Mouse (Mus musculus) cerebellum, adult 11 months (tissue): ENCODE data around the gene Slc5a3.
A peak's percentile ranks its signal among the peaks of the same experiment; 100 is the strongest.

Experiments used
- DNase-seq: peaks from one replicate; pipeline ENCODE4 v3.0.0; 2022

Slc5a3 gene

DNA sequence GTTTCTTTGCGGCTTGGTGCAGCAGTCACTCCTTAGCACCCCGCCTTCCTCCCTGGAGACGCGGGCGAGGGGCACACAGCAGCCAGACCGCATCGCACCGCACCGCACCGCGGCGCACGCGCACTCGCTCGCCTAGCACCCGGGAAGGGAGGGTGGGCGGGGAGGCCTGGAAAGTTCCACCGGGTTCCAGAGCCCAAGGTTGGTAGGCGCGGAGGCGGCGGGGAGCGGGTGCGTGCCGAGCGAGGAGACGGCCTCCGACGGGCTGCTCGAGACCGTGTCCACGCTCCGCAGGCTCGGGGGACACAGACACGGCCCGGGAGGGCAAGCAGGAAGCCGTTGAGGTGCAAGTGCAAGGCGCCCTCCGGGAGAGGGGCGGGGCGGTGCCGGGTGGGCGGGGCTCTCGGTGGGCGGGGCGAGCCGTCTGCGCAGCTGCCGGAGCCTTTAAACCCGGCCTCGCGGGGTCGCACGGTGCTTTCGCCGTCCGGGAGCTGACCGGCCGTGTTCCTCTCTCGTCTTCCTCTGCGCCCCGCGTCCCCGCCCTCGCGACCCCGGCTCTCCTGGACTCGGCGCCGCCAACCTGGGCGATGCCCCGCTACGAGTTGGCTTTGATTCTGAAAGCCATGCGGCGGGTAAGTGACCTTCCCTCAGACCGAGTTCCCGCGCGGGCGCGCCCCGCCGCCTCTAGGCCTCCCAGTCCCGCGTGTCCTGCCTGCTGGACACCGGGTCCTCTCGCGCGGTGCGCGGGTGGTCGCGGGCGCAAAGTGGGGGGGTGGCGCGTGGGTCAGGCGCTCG lies at the start of gene Slc5a3, which contains the start of the genes Mrps6 and Gm49711:
Slc5a3 (plus strand) TSS at position 471 of the 792 bp plus-strand sequence.
Mrps6 (plus strand) TSS at position 419 of the 792 bp plus-strand sequence.
Gm49711 (plus strand) TSS at position 465 of the 792 bp plus-strand sequence.
- peak; percentile 86 for DNase-seq

DNA sequence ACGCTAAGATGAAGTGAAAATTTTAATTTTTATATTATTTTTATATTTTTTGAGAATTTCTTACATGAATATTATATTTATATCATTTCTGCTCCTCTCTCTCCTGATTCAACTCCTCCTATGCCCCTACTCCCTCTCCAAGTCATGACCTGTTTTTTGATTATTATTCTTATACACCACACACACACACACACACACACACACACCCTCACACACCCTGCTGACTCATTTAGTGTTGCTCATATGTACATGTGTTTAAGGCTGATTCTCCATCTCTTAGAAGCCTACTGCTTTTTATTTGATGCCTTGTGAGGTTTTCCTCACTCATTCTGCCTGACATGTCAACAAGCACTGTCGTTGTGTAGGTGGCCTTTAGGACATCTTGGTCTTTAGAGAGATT lies 48.5 kb upstream of the Slc5a3 start:
- no peak for DNase-seq

DNA sequence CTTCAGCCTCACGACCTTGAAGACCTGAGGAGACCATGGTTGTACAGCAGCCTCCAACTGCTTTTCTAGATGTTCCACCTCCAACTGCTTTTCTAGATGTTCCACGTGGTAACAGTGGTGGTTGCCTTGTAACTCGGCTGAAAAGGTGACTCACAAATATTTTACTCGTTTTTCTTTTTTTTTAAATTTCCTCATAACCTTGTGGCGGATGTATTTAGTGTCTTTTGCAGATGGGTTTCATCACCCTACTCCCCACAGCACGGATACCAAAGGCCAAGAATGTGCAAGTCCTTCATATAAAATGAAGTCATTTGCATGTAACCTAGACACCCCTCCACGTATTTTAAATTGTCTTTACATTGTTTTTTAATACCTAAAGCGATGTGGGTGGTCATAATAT lies 41.3 kb upstream of the Slc5a3 start:
- no peak for DNase-seq

DNA sequence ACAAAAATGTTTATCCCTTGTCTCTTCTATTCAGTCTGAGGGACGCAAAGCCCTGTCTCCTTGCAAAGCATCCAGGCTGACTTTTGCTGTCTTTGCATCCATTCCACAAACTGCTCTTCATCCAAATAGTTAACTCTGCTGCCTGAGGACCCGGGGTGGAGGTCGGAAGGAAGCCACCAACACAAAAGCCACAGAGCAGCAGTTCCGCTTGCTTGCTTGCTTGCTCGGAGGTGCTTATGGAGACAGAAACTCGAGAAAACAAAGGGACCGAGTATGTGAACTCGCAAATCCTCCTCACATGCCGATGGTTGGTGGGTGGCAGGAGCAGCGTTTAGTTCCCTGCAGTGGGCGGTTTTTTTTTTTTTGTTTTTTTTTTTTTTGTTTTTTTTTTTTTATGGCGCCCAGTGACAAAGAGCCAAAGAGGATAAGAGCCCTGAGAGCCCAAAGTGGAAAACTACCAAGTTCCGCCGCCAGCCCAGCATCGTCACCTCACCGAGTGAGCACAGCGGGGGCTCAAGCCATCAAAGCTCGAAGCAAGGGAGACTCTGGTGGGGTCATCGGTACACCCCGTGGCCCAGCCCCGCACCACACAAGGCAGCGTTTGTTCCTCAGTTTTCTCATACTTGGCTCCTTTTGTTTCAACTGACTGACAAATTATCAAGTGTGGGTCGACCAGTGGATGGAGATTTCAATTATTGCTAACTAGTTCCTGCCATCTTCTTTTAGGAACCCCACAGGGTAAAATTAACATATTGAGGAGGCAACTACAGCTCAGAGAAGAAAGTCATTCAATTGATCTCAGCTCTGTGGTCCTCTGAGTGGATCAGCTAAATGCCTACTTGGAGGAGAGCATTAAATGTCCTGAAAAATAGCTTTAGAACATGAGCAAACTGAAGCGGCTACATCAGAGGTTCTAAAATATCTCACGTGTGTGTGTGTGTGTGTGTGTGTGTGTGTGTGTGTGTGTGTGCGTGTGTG lies 38.7 kb upstream of the Slc5a3 start:
- DNase-seq: peak; percentile 3

DNA sequence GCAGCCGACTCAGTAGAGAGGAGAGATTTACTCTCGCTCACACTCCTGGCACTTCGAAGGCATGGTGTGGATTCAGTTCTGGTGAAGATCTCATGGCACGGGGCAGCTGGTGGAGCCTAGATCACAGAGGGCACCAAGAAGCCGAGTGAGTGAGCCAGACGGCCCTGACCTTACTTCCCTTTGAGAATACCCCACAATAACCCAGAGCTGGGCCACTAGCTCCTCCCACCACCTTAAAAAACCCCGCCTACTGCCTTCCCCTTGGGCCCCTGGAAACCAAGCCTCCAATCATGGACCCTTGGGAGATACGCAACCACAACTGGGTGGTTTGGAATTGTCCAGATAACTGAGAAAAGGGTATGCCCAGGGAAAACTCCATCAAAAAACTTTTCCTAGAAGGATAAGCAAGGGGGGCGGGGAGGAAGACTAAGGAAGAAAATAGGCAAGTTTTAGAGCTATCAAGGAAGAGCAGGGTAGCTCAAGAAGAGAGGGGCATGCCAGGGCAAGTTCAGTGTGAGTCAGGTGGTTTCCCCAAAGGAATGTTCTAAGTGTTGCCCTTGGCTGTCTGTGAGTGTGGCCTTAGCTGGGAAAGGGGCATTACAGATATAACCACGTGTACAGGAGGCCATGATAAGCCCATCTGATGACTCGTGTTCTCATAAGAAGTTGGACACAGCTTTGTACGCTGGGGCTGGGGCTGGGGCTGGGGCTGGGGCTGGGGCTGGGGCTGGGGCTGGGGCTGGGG lies 36.3 kb upstream of the Slc5a3 start:
- no peak for DNase-seq

DNA sequence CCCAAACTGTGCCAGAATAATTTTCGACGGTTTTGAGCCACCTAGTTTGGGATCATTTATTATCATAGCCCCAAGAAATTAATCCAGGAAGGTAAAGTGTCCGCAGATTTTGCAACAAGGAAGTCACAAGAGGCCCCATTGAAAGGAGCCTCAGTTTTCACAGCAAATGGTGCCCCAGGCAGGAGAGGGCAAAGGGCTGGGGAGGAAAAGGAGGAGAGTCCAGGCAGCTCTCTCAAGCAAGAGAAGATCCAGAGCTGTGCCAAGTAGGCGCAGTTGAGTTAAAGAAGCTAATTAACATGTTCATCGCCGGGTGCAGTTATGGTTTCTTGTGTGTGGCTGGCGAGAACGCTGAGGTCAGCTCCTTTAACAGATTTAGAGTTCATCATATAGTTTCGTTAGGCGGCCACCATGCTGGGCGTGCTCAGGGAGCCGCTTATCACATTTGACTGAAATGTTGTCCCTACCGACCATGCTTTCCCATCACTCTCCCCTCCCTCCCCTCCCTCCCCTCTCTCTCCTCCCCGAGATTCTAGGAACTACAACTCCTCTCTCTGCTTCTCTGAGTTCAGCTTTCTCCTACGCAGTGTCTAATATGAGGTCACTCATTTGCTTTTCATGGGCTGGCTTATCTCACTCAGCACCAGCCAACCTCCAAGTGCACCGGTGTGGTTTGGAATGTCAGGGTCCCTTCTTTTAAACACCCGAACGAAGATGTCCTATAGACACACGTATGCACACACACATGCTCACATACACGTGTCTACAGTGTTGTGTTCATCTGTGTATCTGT lies 35.4 kb upstream of the Slc5a3 start:
- DNase-seq: no peak

DNA sequence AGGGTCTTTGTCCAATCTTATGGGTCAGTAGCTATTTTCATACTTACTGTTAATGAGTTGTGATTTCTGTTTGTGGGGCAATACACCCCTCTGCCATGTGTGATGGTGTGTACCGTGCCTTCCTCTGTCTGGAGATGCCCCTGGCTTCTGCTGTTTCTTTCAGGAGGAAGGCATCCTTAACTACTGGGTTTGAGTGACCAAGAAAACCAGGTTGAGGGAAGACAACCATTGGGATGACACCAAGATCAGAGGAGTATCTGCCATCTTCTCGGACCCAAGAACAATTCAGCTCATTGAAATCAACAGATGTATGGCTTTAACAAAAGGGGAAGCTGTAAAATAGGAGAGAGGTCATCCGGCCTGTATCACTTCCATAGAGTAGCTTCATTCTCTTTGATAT lies 24.8 kb upstream of the Slc5a3 start:
- DNase-seq: no peak

DNA sequence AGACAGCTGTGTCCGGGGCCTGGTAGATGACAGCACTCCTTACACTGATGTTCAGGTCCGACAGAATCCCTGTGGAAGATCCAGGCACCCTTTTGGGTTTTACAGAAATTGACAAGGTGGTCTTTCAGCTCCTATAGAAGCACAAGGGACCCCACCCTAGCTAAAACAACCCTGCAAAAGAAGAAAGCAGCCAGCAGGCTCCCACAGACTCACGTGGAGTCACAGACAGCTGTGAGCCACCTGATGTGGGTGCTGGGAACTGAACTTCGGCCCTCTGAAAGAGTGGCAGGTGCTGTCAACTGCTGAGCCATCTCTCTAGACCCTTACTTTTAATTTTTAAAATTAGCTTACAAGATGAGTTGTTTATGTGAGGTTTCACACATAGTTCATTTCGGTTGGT lies 23.4 kb upstream of the Slc5a3 start:
- DNase-seq: no peak

DNA sequence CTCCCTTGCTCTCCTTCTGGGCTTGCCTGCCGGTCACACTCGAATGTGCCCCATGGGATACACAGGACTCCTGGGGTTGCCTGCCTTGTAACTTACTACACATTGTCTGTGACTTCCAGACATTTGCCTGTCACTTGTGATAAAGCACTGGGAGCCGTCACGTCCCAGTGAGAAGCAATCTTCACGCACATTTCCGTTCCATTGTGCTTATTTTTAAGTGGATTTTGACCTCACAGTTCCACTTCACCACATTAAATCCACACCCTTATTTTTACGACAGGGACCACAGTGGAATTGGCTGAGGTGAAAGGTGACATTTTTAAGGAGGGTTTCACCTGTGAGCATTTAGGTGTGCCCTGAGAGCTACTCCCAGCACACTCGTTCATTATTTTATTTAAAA lies 21.4 kb upstream of the Slc5a3 start:
- no peak for DNase-seq

DNA sequence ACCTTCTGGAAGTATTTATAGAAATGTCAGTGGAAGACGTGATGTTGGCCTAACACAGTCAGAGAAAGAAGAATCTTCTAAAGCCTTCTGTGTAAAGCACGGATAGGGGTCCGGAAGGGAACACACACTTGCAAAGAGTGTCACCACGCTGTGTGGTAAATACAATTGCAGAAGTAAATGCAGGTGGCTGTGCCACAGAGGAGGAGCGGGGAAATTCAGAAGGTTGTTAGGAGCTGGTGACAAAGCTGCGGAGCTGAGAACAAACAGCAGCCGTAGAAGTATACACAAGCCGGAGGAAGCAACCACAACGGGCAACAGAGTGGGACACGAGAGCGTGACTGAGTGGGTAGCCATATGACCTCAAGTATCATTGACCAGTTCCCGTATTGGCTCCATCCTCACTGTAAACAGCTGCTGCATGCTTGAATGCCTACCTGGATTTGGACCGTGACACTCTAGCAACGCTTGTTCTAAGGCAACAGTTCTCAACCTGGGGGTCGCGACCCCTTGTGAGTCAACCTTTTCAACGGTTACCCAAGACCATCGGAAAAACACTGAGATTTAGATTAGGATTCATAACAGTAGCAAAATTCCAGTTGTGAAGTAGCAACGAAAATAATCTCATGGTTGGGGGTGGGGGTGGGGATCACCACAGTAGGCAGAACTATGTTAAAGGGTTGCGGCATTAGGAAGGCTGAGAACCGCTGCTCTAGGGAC lies 20.1 kb upstream of the Slc5a3 start:
- DNase-seq: no peak

DNA sequence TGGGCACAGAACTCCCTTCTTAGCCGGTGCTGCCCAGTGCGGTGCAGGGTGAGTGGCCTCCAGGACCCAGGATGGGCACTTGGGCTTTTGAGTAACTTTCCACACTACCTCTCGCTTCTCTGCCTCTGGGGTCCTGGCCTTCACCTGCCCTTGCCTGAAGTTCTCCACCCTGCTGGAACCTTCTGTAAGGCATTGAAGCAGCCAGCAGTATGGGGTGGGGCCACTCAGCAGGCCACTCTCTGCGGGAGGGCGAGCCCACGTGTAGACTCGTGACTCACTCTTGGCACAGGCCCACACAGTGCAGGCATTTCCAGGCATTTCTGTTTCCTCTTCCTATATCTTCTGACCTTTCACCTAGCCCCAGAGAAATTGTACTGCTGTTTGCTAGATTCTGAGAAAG lies 18.7 kb upstream of the Slc5a3 start:
- DNase-seq: no peak

DNA sequence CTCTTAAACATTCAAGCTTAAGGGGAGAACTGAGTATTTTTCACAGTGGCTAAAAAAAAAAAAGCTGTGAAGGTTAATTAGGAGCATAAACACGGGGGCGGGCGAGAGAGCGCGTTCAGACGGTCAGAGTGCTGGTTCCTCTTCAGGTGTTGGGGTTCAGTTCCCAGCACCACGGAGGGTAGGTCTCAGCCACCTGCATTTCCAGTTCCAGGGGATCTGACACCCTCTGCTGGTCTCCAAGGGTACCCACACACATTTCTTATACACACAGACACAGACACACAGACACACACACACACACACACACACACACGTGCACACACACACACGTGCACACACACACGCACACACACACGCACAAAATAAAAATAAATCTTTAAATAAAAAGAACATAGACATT lies 18.2 kb upstream of the Slc5a3 start:
- no peak for DNase-seq

DNA sequence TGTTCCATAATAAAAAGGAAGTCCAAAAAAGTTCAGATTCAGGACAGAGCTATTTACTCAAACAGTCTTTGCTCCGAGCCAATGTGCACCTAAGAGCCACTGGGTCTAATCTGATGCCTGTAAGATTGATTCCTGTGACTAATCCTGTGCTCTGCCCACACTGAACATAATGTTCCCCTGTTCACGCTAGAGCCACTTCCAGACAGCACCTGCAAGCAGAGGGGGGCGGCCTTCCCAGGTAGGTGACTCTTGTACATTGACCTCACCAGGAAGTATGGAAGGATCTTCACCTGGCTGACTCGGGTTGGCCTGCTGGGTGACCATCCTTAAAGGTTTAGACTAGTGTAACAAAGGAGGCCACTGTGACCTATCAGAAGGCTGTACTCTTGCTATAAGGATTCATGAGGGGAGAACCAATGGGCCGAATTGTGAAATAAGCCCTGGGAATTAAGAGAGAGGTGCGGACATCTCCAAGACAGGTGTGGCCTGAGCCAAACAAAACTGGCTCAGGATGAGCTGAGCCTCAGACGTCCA lies 6.3 kb upstream of the Slc5a3 start:
- no peak for DNase-seq

DNA sequence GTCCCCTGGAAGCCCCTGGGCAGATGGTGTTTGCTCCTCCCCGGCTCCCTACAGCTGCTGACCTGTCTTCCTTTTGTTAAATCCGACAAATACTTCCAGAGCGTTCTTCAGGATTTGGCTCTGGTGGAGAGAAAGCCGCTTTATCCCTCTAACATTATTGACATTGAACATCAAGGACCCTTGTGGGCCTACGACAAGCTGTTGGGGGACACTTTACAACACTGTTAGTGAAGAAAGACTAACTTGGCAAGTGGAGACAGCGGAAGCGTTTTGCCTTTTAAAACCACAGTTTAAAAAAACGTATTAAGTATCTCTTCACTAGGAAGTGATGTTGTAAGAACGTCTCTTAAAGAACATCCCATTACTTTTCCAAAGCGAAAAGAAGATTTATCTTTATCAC lies 5.6 kb upstream of the Slc5a3 start:
- DNase-seq: no peak

DNA sequence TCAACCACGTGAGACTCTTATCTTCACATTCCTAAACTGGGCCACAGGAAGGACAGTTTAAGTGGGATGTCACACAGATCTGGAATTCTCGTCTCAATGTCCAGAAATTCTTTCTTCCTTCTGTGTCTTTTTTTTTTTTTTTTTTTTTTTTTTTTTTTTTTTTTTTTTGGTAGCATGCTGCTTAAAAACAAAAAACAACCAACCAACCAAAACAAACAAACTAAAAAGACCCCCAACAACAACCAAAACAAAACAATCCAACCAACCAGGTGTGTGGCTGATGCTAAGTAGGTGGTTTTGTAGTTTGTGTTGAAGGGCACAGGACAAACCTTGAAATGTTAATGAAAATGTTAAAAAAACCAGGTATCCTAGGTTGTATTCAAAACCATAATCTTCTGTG lies 1.4 kb upstream of the Slc5a3 start:
- DNase-seq: no peak

DNA sequence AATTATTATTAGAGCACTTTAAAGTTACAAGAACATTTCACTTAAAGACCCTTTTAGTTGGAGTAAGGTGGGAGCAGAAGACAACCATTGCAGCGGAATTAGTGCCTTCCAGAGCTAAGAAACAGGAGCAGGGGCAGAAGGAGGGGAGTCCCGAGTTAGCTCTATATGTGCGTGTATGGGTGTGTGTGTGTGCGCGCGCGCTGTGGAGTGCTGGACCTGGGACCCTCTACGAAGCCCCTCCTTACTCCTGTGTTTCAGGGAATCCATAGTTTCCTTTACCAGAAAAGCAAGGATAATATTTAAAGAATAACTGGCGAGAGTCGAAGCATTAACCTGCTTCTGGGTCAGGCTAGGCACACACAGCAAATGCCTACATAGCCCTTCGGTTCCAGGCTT lies 668 bp upstream of the Slc5a3 start:
- no peak for DNase-seq

DNA sequence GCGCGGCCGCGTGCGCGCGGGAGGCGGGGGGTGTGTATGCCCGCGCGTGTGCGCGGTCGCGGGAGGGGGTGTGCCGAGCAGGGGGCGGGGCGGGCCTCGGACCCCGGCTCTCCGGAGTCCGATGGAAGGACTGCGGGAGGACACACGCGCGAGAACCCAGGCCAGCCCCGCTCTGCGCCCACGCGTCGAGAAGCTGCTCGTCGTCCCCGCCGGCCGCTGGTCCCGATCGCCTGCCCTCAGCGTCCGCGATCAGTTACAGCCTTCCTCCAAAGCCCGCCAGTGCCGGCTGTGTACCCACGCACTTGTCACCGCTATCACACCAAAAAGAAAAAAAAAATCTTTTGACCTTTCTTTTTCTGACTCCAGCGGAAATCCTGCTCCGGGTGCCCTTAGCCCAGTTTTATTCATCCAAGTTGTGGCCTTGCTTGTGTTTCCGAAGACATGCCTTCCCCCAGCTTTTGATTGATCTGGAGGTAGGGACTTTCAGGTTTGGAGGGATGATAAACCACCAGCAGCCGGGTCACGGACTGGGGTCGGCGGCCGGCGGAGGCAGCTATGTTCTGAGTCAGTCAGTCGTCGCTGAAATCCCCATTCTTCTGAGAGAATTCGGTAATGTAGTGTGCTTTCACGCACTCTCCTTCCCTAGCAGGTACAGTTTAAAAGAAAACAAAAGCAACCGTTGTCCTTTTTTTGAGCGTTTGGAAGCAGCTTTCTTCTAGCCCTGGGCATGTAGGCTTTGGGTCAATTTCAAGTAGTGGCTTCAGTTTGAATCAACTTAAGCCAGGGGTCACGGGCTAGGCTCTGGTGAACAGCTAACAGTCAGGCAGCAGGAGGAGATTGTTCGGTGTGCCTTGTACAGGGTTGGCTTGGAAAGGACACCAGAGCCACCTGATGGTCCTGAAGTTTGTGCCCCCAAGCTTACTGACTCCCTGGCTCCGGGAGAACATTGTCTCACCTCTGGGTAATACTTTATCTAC lies 810 bp downstream of the Slc5a3 start:
- no peak for DNase-seq

DNA sequence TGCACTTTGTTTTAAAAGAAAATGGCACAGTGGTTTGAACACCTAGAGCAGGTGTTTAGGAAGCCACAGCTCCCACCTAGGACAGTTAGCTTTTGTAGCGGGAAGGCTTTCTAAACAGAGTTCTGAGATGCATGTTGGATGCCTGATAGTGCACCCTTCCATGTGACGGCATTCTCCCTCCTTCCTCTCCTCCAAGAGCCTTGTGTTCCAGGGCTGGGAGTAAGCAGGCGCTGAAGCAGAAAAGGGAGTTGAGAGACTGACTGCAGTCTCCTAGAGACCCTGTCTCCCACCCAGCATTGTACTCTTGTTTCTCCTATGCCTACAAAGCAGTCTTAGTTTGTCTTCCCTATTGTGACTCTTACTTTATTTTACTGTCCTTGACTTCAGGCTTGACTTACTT lies 2.1 kb downstream of the Slc5a3 start:
- no peak for DNase-seq

DNA sequence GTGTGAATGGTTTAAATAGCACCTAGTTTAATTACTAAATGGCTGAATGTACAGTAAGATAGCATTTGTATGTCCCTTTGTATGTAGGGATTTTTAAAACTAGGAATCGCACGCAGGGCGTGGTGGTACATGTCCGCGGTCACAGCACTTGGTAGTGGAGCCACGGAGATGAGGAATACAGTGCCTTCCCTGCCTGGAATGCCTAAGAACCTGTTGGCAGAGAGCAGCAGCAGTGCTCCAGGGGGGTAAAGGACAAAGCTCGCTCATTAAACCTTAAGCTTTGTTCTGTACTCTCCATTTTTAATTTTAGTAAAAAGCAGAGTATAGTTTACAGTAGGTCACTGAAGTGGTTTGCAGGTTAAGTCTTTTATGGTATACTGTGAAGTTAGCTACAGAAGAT lies 3.5 kb downstream of the Slc5a3 start:
- no peak for DNase-seq

DNA sequence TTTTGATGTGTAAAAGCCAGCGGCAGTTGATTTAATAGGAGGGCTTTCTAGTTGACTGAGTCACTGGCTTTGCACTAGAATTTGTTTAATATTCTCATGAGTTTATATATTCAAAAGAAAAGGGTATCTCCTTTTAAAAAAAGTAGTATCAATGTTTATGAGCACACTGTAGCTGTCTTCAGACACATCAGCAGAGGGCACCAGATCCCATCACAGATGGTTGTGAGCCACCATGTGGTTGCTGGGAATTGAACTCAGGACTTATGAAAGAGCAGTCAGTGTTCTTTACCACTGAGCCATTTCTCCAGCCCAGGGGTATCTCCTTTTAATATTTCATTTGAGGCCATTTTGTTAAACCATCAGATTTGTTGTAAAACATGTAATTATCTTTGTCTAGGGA lies 4.7 kb downstream of the Slc5a3 start:
- no peak for DNase-seq
